Mouse (Mus musculus) natural killer cell, adult 2 months (primary cell): ENCODE data around the gene Abca2.

ENCODE experiments used
- DNase-seq, 2 experiments: peaks; one replicate each; pipeline ENCODE4 v3.0.0; 2022; ENCODE audit warnings: low spot score in 2 of 2

Gene Abca2

GRCm38 (mm10) chr2:25493476-25493961 lies 65.0 kb downstream of the Abca2 start, which contains the start of gene Lcn12:
Gene Lcn12 (minus strand): TSS chr2:25493911.
- no peak for DNase-seq

DNA sequence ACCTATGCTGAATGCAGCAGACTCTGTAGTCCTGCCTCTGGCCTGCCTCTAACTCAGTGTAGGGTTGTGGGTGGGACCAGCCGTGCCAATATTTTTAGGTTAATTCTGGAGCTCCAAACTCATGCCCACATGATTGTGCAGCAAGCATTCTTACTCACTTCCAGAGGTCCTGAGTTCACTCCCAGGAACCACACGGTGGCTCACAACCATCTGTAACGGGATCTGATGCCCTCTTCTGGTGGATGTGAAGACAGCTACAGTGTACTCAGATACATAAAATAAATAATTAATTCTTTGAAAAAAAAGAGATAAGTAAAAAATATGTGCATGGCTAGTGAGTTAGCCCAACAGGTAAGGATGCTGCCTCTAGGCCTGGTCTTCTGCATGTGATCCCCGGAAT lies 68.0 kb downstream of the Abca2 start:
- no peak for DNase-seq
